Mouse (Mus musculus) spleen, adult 10 weeks (tissue): ENCODE measurements around the gene Cdk19. TPM values are rescaled to one million over a fixed set of nuclear protein-coding genes. Genes with fewer than 3 reads are reported as not detected.

Experiments used
- polyA plus RNA-seq: library from polyadenylated mRNA; stranded (reverse); fragments of 350-450 nt; fragmentation: Illumina TruSeq; extraction: RNeasy Lipid Tissue Mini Kit (QIAGEN cat#74804); gene quantifications from one replicate; pipeline ENCODE4 v1.2.3, GENCODE M21; 2015; ENCODE audit warnings: low replicate concordance; ENCODE audit not compliant: insufficient read depth

Cdk19 gene
- polyA plus RNA-seq, result 53.6 TPM

DNA sequence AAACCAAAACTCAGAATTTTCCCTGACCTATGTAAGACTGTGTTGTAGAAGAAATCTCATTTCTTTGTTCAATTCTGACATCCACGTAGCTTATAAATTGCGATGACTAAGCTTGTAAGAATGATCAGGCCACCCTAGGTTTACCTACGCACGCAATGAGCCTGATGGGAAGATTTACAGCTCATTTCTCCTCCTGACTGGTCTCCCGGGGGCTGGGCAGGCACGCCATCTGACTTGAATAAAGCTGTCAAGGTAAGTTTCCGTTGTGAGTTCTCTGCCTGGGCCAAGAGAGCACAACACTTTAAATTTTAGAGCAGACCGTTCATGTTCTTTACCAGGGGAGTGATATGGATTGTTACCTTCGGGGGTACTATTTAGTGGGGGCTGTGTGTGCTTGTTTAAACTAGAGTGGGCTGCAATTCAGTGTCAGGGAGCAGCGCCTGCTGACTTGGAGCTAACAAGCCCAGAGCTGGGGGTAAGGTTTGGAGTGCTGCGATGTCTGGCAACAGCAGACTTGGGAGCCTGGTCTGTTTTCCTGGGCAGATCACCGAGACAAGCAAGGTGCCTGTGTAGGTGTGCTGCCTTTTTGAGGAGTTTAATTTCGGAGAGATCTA is at the start of gene Cdk19:
TSS of gene Cdk19 (plus strand) at position 214 of the 614 bp plus-strand sequence.

DNA sequence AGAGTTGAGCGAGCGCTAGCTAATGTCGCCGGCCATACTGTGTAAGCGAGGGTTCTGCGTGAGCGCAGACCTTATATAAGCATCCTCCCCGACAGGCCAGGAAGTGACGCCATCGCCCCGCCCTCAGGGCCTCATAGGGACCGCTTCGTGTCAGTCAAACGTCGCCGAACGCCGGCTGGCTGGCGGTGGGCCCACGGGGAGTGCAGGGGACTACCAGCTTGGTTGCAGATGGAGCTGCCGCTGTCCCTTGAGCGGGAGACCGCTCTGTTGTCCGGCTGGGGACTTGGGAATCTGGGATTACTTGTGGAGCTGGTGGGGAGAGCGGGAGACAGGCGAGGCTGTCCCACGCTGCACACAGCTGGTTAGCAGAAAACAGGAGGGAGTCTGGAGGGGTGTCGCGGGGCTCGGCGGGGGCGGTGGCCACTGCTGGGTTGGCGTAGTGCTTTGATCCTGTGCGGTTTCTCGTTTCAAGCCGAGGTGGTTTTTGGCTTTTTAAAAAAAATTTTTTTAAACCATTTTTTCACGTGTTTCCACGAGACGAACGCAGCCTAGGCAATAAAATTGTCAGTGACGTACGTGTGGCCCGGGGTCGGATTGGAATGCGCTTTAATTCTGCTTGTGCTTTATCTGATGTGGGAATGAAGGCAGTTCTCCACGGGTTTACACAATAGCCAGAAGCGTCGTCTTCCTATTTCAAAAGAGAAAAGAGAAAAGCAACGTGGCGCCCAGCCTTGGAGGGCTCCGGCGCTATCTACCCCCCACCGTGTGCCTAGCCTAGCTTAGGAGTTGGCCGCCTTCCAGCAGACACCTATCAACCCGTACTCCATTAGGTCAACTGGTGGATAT is 37.0 kb upstream of the Cdk19 start, which contains the start of gene Amd1:
TSS of gene Amd1 (minus strand) at position 47 of the 846 bp plus-strand sequence.

Other genes starting within 250 kb of the Cdk19 start
- 16.8 TPM for gene Slc16a10, start 197.3 kb upstream of the Cdk19 start, polyA plus RNA-seq
- 67.0 TPM for gene Rpf2, start 92.5 kb upstream of the Cdk19 start, polyA plus RNA-seq
- 95.1 TPM for gene Gtf3c6, start 81.5 kb upstream of the Cdk19 start, polyA plus RNA-seq
- gene Amd1, start 37.4 kb upstream of the Cdk19 start, polyA plus RNA-seq, result 97.7 TPM
- gene Slc22a16, start 230.8 kb downstream of the Cdk19 start, polyA plus RNA-seq, result not detected